Mouse (Mus musculus) embryonic facial prominence, embryonic 10.5 days (tissue): ENCODE measurements around the gene Zfhx2. TPM values are rescaled to one million over a fixed set of nuclear protein-coding genes. Genes with fewer than 3 reads are reported as not detected.

Experiments
- DNase-seq: peaks from one replicate; pipeline ENCODE4 v3.0.0-alpha.2; 2017; ENCODE audit warnings: low spot score
- H3K27ac ChIP-seq: fragments of 300-500 bp; sonication (generic); replicated peaks from 2 replicates; pipeline ENCODE4 v1.5.1; 2016; ENCODE audit warnings: mild to moderate bottlenecking
- H3K27me3 ChIP-seq: fragments of 300-500 bp; sonication (generic); replicated peaks from 2 replicates; pipeline ENCODE4 v1.6.1; 2016; ENCODE audit warnings: low read depth, mild to moderate bottlenecking; ENCODE audit not compliant: poor library complexity, severe bottlenecking
- H3K36me3 ChIP-seq: fragments of 300-500 bp; sonication (generic); replicated peaks from 2 replicates; pipeline ENCODE4 v1.6.1; 2016; ENCODE audit warnings: mild to moderate bottlenecking, moderate library complexity
- H3K4me1 ChIP-seq: fragments of 300-500 bp; sonication (generic); 2 replicates; pipeline ENCODE4 v1.6.1; 2016
- H3K4me3 ChIP-seq: fragments of 300-500 bp; sonication (generic); 2 replicates; pipeline ENCODE4 v1.5.1; 2016; ENCODE audit warnings: mild to moderate bottlenecking, moderate library complexity
- H3K9me3 ChIP-seq: fragments of 300-500 bp; sonication (generic); 2 replicates; pipeline ENCODE4 v1.6.1; 2016; ENCODE audit warnings: mild to moderate bottlenecking
- WGBS: fragments of 180-500 bp; shearing (Covaris S2); methylation state at CpG from one replicate; pipeline ENCODE4 v1.1.7; 2016; 5-methylcytosine and 5-hydroxymethylcytosine counted together
- polyA plus RNA-seq: library from polyadenylated mRNA; unstranded; fragments of >200 nt; fragmentation: Nextera tagmentation; extraction: Ambion mirVana; gene quantifications from 2 replicates; pipeline ENCODE4 v1.2.1, GENCODE M21; 2016

Gene Zfhx2
- polyA plus RNA-seq, 1 experiment from 2014 or later: 6.8 TPM

GRCm38 (mm10) chr14:55066042-55066441 is 26.1 kb downstream of the Zfhx2 start:
- WGBS: 90% methylated on average over 8 of the region's 8 CpGs
- Histone ChIP-seq H3K27me3 (peaks cover 42% of the 10 kb centered on the region), H3K4me1 (peaks cover 31% of the 10 kb centered on the region), H3K27ac (no peak overlapping the region), H3K9me3 (no peaks in the 10 kb centered on the region), H3K4me3 (no peak overlapping the region), H3K36me3 (peaks cover 63% of the 10 kb centered on the region)
- DNase-seq: no peak

GRCm38 (mm10) chr14:55065391-55065790 is 26.7 kb downstream of the Zfhx2 start:
- Histone ChIP-seq H3K36me3 (peaks cover 63% of the 10 kb centered on the region), H3K9me3 (no peaks in the 10 kb centered on the region), H3K27ac (no peak overlapping the region), H3K27me3 (peaks cover 36% of the 10 kb centered on the region), H3K4me1 (peaks cover 32% of the 10 kb centered on the region), H3K4me3 (no peak overlapping the region)
- DNase-seq: no peak
- WGBS: 89% methylated on average over 13 of the region's 13 CpGs

GRCm38 (mm10) chr14:55064481-55065370 is 27.4 kb downstream of the Zfhx2 start:
- peaks cover 58% of the 10 kb centered on the region for H3K36me3 ChIP-seq

GRCm38 (mm10) chr14:55063581-55064381 is 28.3 kb downstream of the Zfhx2 start:
- Histone ChIP-seq H3K36me3 (peaks cover 51% of the 10 kb centered on the region), H3K9me3 (no peaks in the 10 kb centered on the region), H3K4me3 (no peak overlapping the region), H3K27ac (no peak overlapping the region), H3K27me3 (peaks cover 32% of the 10 kb centered on the region), H3K4me1 (peaks cover 40% of the 10 kb centered on the region)
- 83% methylated on average over 22 of the region's 22 CpGs for WGBS
- no peak for DNase-seq

More at GRCm38 (mm10) chr14:55064481-55065370, 27.4 kb downstream of the Zfhx2 start:
- 78% methylated on average over 35 of the region's 35 CpGs for WGBS
- Histone ChIP-seq H3K9me3 (no peaks in the 10 kb centered on the region), H3K4me1 (peaks cover 39% of the 10 kb centered on the region), H3K27me3 (peaks cover 32% of the 10 kb centered on the region), H3K27ac (no peak overlapping the region), H3K4me3 (no peak overlapping the region)
- DNase-seq: no peak

- Histone ChIP-seq H3K36me3 (peaks cover 49% of the 10 kb centered on the region), H3K27me3 (peaks cover 32% of the 10 kb centered on the region), H3K4me3 (no peak overlapping the region), H3K27ac (no peak overlapping the region; the same call in 1 of the 2 replicates), H3K4me1 (peaks cover 40% of the 10 kb centered on the region), H3K9me3 (no peaks in the 10 kb centered on the region)
- 84% methylated on average over 5 of the region's 5 CpGs for WGBS
- DNase-seq: no peak
Measured at GRCm38 (mm10) chr14:55063117-55063516, 29.0 kb downstream of the Zfhx2 start.

GRCm38 (mm10) chr14:55062626-55063025 is 29.5 kb downstream of the Zfhx2 start:
- Histone ChIP-seq H3K4me3 (peak overlapping the region; percentile 25; the same call in 1 of the 2 replicates), H3K4me1 (peaks cover 40% of the 10 kb centered on the region), H3K36me3 (peaks cover 44% of the 10 kb centered on the region), H3K27me3 (peaks cover 32% of the 10 kb centered on the region), H3K27ac (no peak overlapping the region; the same call in 1 of the 2 replicates), H3K9me3 (no peaks in the 10 kb centered on the region)
- peak; percentile 57 for DNase-seq
- 28% methylated on average over 17 of the region's 17 CpGs for WGBS

GRCm38 (mm10) chr14:55061845-55062244 is 30.3 kb downstream of the Zfhx2 start:
- peaks cover 37% of the 10 kb centered on the region for H3K36me3 ChIP-seq
- no peak for DNase-seq
- peaks cover 40% of the 10 kb centered on the region for H3K4me1 ChIP-seq
- H3K4me3 ChIP-seq: no peak overlapping the region
- 39% methylated on average over 7 of the region's 7 CpGs for WGBS
- H3K27me3 ChIP-seq: peaks cover 32% of the 10 kb centered on the region
- no peaks in the 10 kb centered on the region for H3K9me3 ChIP-seq
- 0 out of 2 replicates have a peak overlapping the region, but pooled peaks have one; percentile 30 for H3K27ac ChIP-seq

GRCm38 (mm10) chr14:55059931-55060330 is 32.2 kb downstream of the Zfhx2 start:
- Histone ChIP-seq H3K4me3 (no peak overlapping the region), H3K36me3 (peaks cover 17% of the 10 kb centered on the region), H3K4me1 (peaks cover 40% of the 10 kb centered on the region), H3K27ac (0 out of 2 replicates have a peak overlapping the region, but pooled peaks have one; percentile 7), H3K9me3 (no peaks in the 10 kb centered on the region), H3K27me3 (peaks cover 24% of the 10 kb centered on the region)
- no peak for DNase-seq
- 60% methylated on average over 5 of the region's 5 CpGs for WGBS

- Histone ChIP-seq H3K4me3 (no peak overlapping the region), H3K36me3 (peaks cover 8% of the 10 kb centered on the region), H3K4me1 (peaks cover 38% of the 10 kb centered on the region), H3K9me3 (no peaks in the 10 kb centered on the region), H3K27me3 (peaks cover 15% of the 10 kb centered on the region), H3K27ac (no peak overlapping the region)
- 82% methylated on average over 1 of the region's 1 CpGs for WGBS
- DNase-seq: no peak
Measured at GRCm38 (mm10) chr14:55059009-55059408, 33.1 kb downstream of the Zfhx2 start.

- Histone ChIP-seq H3K36me3 (no peaks in the 10 kb centered on the region), H3K4me3 (no peak overlapping the region), H3K27ac (no peak overlapping the region), H3K27me3 (no peaks in the 10 kb centered on the region; the same call in 1 of the 2 replicates), H3K9me3 (no peaks in the 10 kb centered on the region), H3K4me1 (peaks cover 7% of the 10 kb centered on the region)
- DNase-seq: no peak
- WGBS: 81% methylated on average over 11 of the region's 11 CpGs
Measured at GRCm38 (mm10) chr14:55055167-55055834, 36.8 kb downstream of the Zfhx2 start.

- Histone ChIP-seq H3K4me1 (peaks cover 2% of the 10 kb centered on the region), H3K27ac (no peak overlapping the region), H3K27me3 (no peaks in the 10 kb centered on the region; the same call in 1 of the 2 replicates), H3K9me3 (no peaks in the 10 kb centered on the region), H3K36me3 (no peaks in the 10 kb centered on the region), H3K4me3 (no peak overlapping the region)
- no peak for DNase-seq
- 91% methylated on average over 10 of the region's 10 CpGs for WGBS
Measured at GRCm38 (mm10) chr14:55054191-55054749, 37.9 kb downstream of the Zfhx2 start.
